Mouse (Mus musculus) left cerebral cortex, adult 9 months (tissue): ENCODE results near the gene Gdap1l1.

Experiments used
- DNase-seq, 2 experiments: peaks; one replicate each; pipeline ENCODE4 v3.0.0; 2022; ENCODE audit warnings: low spot score in 2 of 2

The Gdap1l1 gene

DNA sequence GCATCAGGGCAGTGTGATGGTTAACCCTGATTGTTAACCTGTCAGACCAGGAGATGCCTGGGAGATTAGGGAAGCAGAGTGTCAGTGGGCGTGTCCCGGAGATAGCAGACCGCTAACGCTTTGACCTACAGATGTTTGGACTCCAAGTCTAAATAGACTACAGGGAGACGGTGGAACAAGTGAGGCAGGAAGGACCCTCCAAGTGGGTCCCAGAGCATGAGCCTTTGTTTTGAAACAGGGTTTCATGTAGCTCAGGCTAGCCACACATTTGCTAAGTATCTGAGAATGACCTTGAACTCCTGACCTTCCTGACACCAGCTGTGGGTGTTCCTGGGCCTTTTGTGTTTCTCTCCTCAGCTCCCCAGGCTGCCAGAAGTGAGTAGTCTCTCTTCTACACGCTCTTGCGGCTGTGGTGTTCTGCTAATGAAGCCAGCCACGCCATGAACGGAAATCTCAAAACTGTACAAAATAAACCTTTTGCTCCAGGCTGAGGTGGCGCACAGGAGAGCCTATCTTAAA is 25.0 kb downstream of the Gdap1l1 start:
- no peak for DNase-seq

DNA sequence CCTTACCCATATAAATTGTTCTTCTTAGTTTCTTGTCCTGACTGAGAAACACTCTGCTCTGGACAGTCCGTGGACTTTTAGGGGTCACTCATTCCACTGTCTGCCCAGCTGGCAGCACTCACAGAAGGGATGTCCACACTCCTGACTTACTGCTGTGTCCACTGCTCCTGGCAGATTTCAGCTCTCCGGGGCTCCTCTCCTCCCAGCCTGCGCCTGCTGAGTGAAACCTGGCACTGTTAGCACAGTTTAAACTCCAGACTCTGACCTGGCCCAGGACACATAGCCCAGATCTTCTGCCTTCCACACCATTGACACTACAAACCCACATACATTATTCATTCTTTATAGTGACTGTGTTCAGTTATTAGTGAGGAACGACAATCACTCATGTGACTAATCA is 25.7 kb downstream of the Gdap1l1 start:
- no peak for DNase-seq

DNA sequence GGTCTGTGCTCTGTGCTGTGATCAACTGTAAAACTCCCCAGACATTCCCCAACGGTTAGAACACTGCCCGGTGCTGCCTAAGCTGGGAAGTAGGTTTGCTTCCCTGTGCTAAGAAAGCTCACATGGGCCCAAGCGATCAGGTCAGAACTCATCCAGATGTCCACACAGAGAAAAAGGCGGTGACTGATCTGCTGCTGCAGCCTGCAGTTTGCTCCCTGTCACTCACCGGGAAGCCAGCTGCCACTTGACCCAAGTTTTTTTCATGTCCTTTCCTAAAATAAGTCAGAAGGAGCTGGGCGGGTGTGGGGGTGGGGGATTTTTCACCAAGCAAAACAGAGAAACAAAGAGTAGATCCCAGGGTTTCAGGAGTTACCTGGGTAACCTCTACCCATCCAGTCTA is 26.3 kb downstream of the Gdap1l1 start:
- no peak for DNase-seq

DNA sequence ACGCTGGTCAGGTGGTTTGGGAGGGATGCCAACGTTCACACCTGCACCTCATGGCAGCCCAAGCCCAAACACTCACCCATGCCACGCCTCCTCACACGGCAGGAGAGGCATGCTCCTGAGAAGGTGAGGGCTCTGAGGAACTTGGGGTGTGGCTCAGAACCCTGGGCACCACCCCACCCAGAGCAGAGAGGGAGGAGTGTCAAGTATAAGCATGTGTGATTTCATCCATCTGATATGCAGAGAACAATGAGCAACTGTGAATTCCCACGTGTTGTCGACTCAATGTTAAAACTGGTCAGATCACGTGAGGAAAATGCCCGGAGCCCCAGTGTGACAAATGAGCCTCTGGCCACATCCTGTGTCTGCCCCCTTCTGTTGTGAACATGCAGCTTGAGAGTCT is 28.5 kb downstream of the Gdap1l1 start:
- no peak for DNase-seq

DNA sequence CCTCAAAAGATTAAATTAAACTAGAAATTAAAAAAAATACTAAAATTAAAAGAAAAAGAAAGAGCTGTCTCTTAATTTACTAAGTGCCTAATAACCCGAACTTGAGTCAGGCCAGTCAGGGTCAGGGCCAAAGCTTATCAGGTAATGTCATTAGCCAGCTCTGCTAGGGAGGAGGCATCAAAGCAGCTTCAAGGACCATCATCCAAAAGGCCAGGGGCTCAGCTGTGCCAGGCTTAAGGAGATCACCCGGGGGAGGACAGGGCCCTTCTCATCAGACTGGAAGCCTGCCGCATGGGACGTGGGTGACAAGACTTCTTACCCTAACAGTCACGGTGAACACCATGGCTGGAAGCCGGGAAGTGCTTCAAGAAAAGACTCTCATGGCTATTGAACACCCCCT is 29.3 kb downstream of the Gdap1l1 start:
- no peak for DNase-seq

DNA sequence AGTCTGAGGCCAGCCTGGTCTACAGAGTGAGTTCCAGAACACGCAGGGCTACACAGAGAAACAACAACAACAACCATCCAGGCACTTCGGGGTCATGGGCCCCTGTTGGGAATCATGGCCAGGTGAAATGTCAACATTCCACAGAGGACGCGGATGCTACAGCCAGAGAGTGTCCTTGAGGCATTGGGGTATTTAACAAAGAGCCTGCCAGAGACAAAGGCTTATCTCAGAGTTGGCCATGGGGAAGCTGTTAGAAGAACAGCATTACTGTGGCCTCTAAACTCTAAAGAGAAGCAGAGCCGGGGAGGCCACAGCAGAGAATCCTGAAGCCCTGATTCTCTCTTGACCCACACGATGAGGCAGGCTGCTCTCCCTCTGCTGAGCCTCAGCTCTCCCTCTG is 30.6 kb downstream of the Gdap1l1 start:
- DNase-seq: no peak

DNA sequence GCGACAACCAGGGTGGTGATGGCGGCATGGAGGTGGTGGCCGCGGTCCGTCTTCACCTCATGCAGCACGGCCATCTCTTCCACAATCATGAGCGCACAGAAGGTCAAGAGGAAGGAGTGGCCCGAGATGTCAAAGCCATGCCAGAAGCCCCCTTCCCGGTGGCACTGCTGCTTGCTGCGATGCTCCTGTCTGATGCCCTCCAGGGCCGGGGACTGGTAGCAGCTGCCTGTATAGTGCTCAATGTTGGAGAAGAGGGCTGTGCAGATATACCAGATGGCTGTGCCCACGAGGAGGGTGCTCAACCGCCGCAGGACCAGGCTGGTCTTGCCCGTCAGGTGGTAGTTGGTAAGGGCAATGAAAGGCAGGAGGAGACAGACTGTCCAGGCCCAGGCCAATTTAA is 31.4 kb downstream of the Gdap1l1 start:
- DNase-seq: no peak

DNA sequence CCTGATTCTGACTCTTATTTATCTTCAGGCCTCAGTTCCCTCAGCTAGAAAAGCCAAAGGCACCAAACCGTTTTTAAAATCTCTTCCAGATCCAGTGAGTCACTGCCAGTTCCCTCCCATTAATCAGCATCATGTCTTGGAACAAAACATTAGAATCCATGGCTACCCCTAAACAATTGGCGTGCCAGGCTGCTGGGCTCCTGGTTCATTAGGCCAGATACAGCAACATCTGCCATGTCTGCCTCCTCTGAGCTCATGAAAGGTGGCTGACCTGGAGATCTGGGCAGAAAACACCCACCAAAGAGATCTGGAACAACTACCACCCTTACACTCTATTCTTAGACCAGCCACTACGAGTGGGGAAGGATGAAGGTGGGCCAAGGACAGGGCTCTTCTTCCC is 32.9 kb downstream of the Gdap1l1 start:
- DNase-seq: no peak

DNA sequence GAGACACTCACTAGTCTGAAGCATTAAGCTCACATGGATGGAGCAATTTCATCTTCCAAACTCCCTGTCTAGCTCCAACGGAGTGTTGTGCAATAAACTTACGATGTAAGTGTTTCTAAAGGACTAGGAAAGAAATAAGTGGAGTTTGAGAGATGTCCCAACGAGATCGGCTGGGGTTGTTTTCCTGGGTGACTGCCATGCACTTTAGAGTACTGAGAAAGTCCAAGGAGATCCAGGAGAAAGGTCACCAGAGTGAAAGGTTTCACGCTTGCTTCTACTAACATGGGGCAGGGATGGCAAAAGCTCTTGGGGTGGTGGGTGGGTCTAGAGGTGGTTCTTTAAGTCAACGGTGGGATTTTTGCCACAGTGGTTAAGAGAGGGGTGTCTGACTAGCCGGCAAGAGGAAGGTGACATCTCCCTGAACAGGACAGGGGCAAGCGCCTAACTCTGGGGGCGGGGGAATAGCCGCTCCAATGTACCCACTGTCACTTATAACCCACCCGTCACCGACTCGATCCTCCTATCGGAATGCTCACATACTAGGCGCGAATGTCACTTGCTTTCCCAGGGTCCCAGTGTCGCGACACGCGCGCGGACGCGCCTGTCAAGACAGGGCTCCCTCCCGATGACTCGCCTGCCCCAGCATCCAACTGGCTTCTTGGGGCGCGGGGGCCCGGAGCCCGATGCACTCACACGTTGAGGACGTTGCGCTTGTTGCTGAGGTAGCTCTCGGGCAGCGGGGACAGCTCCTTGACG is 33.6 kb downstream of the Gdap1l1 start:
- no peak for DNase-seq

DNA sequence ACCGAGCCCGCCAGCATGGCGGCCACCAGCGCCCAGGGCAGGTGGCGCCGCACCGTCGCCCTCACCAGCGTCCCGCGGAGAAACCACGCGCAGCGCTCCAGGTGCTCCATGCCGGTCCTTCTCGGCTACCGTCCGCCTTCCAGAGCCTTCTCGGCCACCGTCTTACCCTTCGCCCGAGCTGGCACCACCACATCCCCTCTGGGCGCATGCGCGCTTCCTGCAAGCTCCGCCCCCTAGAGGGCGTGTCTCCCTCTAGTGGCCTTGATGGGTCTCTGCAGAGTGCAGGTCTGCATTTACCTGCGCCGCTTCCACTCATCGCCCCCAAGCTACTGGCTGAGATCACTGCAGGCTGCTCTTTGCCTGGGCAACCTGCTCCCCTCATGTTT is 34.2 kb downstream of the Gdap1l1 start, which contains the start of gene Fitm2:
Gene Fitm2 (minus strand): TSS at position 164 of the 386 bp plus-strand sequence.
- DNase-seq: peak; percentile 89 to 97

DNA sequence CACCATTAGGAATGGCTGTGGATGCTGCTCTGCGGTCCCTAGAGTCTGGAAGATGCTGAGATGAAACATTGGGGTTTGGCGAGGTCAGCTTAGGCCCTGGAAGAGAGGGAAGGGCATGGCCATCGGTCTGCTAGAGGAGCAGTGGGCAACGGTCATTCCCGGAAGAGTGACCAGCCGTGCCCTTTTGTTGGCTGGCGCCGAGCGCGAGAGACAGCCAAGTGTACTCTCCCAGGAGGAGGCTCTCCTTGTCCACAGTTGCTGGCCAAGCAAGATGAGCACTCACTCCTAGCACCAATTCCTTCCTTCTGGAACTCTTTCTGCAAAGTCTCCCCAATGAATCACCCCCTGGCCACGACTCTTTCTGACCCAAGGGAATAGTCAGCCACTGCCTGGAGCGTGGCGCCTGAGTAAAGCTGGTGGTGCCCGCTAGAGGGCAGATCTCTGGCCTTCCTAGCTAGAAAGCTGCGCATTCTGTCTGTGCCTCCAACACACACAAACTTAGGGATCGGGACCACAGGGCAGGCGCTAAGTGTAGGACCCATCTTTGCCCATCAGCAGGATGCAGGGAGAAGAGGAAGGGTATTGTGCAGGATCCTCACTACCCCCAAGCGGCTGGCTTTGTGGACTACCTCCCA is 42.0 kb downstream of the Gdap1l1 start:
- no peak for DNase-seq

DNA sequence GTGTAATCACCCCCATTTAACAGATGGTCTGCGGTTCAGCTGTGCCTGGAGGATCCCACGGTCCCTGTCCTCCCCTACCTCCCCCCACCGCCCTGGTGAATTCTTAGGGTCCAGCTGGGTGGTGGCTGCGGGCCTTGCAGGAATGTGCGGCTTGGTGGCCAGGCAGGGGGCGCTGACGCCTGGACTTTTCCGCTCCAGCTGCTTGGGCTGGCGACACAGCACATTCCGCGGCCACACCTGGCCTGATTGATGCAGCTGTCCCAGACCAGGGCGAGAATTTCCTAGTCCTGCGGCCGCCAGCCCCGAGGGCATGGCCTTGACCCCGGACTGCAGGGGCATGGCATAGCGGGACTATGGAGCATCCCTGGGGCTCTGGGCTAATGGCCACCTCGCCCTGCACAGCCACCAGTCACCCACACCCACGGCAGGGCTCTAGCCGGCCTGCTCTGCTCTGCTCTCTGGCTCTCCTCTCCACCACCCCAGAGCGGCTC is 43.3 kb downstream of the Gdap1l1 start:
- DNase-seq: no peak

DNA sequence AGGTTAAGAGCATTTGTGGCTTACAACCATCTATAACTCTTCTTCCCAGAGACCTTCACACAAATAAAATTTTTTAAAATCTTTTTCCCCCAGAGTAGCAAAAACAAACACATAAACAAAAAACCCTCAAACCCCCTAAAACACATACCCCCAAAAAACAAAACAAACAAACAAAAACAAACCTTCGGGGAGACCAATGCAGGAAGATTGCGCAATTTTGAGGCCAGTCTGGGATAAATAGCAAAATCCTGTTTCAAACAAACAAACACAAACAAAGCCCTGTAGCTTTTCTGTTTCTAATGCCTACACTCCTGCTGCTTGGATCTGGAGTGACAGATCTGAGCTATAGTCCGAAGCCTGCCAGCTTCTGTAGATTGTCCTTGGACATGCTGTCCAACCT is 49.1 kb downstream of the Gdap1l1 start:
- DNase-seq: no peak

DNA sequence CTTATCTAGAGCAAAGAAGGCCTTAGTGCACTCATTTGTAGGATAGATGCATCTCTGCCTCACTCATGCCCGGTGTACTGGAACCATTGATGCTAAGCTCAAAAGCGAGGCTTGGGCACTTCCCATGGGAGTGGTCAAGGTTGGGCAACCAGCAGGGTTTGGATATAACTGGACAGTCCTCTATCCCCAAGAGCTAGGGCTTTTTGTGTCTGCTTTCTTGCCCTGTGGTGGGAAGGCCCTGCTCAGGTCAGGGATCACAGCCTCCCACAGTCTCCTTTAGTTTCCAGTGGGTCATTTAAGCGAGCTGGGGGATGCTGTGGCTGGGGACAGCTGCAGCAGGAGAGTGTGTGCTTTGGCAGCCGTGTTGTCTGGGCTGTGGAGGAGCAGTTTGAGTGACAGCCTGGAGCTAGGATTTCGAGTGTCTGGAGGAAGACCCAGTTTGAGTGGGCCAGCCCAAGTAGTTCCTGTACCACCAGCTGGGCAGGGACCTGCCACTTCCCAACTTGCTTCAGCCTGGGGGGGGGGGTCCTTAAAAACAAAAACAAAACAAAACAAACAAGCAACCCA is 51.5 kb downstream of the Gdap1l1 start:
- no peak for DNase-seq

DNA sequence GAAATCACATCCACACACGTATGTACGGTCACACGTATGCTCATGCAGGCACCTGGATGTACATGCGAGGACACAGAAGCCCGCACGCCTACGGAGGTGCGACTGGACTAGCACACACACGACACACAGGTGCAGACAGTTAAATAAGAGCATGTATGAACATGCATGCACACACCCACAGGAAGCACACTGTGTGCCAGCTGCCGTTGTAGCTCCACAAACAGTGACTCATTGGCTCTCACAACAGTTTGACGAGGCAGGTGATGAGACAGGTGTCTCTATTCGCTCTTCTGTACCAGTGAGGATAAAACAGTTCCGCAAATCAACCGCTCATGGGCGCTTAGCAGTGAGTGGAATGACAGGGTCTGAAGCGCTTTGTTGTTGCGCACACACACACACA is 52.4 kb downstream of the Gdap1l1 start:
- DNase-seq: no peak

DNA sequence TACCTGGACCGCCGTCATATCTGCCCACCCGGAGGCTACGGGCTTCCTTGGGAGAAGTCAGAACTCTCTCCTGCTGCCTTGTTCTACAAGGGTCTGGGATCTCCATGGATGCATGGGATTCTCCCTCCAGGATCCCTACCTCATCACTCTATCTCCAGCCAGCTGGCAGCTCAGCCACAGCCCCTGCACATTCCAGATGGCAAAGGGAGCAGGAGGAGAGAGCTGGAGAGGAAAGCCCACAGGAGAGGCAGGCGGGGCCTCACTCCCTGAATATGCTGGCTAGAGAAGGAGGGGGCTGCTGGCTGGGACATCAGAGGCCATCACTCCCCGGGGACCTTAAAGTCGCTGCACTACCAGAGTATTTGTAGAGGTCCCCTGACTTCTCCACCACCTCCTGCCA is 53.1 kb downstream of the Gdap1l1 start:
- DNase-seq: no peak

DNA sequence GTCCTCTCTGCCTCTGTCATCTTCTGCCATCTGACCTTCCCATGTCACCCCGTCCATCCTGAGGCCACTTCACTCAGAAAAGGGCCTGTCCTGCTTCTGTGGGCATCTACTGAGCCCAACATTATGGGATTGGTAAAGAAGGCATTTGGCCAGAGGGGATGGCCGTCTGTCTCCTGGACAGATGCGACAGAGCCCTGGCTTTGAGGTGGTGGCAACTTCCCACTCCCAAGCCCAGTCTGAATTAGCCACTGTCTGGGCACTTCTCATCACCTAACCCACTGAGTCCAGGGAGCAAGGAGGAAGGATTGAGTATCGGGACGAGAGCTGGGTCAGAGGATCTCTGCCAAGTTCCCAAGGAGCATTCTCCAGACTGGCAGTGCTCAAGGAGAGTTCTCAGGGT is 53.7 kb downstream of the Gdap1l1 start, which contains the start of gene R3hdml:
Gene R3hdml (plus strand): TSS at position 301 of the 400 bp plus-strand sequence.
- no peak for DNase-seq

DNA sequence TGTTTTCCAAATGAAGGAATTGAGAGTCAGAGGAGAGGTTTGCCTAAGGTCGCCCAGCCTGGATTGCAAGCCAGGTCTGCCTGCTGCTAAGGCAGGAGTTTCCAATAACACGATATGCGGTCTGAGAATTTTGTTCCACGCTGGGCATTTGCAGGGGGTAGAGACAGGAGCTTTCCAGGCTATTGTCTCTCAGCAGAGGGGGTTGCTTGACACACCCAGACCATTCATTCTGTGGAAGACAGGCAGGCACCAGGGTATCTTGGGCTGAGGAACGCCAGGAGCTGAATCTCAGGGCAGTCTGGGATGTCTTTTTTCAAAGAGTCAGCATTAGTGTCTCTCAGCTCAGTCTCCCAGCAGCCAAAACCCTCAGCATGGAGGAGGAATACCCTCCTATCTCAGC is 54.8 kb downstream of the Gdap1l1 start:
- DNase-seq: no peak

DNA sequence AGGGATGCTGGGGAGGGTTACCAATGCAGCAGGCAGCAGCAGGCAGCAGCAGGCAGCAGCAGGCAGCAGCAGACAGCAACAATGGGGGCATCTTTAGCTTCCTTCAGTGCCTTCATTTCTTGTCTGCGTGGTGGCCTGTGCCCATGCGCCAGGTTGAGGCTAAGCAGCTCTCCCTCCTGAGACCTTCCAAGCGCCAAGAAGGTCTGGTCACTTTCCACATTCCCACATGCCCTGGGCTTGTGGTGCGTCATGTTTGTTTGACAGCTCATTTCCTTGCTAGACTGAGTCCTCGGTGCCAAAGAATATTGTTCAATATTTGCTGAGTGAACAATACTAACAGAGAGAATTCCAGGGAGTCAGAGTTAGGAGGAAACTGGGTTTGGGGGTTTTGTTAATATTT is 55.7 kb downstream of the Gdap1l1 start:
- no peak for DNase-seq

DNA sequence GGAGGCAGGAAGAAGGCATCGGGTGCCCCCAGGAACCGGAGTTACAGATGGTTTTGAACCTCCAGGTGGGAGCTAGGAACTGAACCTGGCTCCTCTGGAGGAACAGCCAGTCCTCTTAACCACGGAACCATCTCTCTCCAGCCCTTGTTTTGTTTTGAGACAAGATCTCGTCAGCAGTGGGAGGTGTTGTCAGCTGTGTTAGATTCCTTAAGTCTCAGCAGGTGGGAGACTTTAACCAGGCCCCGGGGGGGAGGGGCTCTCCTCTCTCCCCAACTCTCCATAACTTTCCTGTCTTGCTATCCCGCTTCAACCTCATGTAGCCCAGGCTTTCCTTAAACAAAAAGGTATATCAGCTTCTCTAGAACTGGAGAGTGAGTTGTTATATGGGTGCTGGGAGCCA is 56.2 kb downstream of the Gdap1l1 start:
- DNase-seq: no peak

DNA sequence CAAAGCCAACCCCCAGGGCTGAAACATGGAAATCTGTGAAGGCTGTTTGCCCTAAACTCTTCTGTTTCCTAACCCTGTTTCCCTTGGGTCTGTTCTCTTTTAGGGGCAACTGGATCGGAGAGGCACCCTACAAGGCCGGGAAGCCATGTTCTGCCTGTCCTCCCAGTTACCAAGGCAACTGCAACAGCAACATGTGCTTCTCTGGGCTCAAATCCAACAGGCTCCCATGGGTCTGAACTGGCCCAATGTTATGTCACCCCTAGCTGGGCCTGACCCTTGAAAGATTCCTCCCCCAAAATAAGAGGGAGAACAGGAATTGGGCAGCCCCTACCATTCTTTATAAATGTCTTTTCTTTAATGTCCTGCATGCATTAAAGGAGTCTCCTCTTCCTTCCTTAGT is 63.9 kb downstream of the Gdap1l1 start:
- DNase-seq: no peak

DNA sequence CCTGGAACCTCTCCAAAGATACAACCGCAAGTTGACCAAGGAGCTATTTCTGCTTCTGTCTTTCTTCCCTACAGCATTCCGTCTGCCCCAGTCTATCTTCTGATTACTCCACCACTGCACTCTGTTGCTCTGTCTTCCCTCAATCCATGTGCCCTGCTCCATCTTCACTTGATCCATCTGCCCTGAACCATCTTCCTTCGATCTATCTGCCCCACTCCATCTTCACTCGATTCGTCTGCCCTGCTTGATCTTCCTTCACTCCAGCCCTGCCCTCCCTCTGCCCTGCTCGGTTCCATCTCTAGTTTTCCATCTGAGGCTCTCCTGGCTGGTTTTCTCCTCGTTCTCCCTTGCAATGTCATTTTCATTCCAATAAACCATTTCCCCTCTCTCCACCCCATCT is 64.9 kb downstream of the Gdap1l1 start:
- no peak for DNase-seq
